Mouse (Mus musculus) heart, embryonic 15.5 days (tissue): ENCODE data around the gene Cdh23. TPM values are rescaled to one million over a fixed set of nuclear protein-coding genes. Genes with fewer than 3 reads are reported as not detected.

Experiments
- ATAC-seq: fragments of 200-750 bp; cut with Nextera tagmentation; replicated peaks from 2 replicates; pipeline ENCODE4 v1.8.0; 2017; ENCODE audit warnings: low read depth, moderate TSS enrichment; ENCODE audit not compliant: insufficient number of reproducible peaks, insufficient read depth, low FRiP score
- H3K27ac ChIP-seq: fragments of 300-500 bp; sonication (generic); 2 replicates; pipeline ENCODE4 v1.5.1; 2015; ENCODE audit warnings: mild to moderate bottlenecking, inconsistent platforms
- H3K27me3 ChIP-seq: fragments of 300-500 bp; sonication (generic); 2 replicates; pipeline ENCODE4 v1.6.1; 2015; ENCODE audit warnings: inconsistent platforms
- H3K36me3 ChIP-seq: fragments of 300-500 bp; sonication (generic); 2 replicates; pipeline ENCODE4 v1.6.1; 2015; ENCODE audit warnings: mild to moderate bottlenecking, inconsistent platforms
- H3K4me1 ChIP-seq: fragments of 300-500 bp; sonication (generic); replicated peaks from 2 replicates; pipeline ENCODE4 v1.6.1; 2015; ENCODE audit warnings: inconsistent platforms
- H3K4me2 ChIP-seq: fragments of 300-500 bp; sonication (generic); 2 replicates; pipeline ENCODE4 v1.6.1; 2015; ENCODE audit warnings: inconsistent platforms, mild to moderate bottlenecking, moderate library complexity
- H3K4me3 ChIP-seq: fragments of 300-500 bp; sonication (generic); 2 replicates; pipeline ENCODE4 v1.5.1; 2015; ENCODE audit warnings: mild to moderate bottlenecking, inconsistent platforms
- H3K9ac ChIP-seq: fragments of 300-500 bp; sonication (generic); 2 replicates; pipeline ENCODE4 v1.6.1; 2015; ENCODE audit warnings: mild to moderate bottlenecking, inconsistent platforms
- H3K9me3 ChIP-seq: fragments of 300-500 bp; sonication (generic); replicated peaks from 2 replicates; pipeline ENCODE4 v1.6.1; 2016; ENCODE audit warnings: inconsistent platforms
- WGBS: fragments of 180-500 bp; shearing (Covaris S2); methylation state at CpG from one replicate; pipeline ENCODE4 v1.1.7; 2015; ENCODE audit warnings: mixed read lengths; 5-methylcytosine and 5-hydroxymethylcytosine counted together
- polyA plus RNA-seq: library from polyadenylated mRNA; unstranded; fragments of >200 nt; fragmentation: Nextera tagmentation; extraction: Ambion mirVana; gene quantifications from 2 replicates; pipeline ENCODE4 v1.2.1, GENCODE M21; 2015

The Cdh23 gene
- polyA plus RNA-seq, 1 experiment from 2014 or later: 0.50 TPM

DNA sequence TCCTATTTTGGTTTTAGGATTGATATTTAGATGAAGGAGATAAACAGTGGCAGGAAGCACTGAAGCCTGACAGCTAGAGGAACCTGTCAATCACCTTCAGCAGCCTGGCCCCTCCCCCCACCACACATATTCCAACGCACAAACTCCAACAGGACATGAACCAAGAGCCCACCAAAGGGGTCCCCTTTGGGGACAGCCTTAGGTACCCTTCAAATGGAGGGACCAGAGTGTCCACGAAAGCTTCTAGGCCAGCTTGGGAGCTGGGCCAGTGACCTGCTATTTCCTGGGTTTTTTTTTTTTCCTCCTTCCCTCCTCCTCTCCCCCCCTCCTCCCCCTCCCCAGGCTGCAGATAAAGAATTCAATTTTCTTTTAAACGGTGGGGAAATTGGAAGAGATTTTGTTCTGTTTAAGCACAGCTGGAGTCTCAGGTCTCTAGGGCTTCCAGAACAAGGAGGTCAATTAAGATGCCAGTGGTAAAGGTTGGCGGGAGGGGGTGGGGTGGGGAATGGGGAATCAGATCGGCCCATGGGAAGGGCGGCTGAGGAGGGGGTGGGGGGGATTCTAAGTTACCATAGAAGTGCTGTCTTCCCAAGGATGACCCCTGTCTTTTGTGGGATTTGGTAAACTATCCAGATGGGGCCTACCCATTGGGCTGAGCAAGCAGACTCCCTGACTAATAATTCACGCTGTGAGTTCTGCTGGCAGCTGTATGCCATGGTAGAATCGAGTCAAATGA, 239.5 kb downstream of the Cdh23 start:
- Histone ChIP-seq H3K9me3 (no peaks in the 10 kb centered on the region), H3K4me1 (no peaks in the 10 kb centered on the region), H3K9ac (no peak overlapping the region), H3K27ac (no peak overlapping the region), H3K36me3 (no peaks in the 10 kb centered on the region), H3K4me2 (no peak overlapping the region), H3K27me3 (no peaks in the 10 kb centered on the region), H3K4me3 (no peak overlapping the region)
- ATAC-seq: no peak
- WGBS: 29% methylated on average over 8 of the region's 8 CpGs

DNA sequence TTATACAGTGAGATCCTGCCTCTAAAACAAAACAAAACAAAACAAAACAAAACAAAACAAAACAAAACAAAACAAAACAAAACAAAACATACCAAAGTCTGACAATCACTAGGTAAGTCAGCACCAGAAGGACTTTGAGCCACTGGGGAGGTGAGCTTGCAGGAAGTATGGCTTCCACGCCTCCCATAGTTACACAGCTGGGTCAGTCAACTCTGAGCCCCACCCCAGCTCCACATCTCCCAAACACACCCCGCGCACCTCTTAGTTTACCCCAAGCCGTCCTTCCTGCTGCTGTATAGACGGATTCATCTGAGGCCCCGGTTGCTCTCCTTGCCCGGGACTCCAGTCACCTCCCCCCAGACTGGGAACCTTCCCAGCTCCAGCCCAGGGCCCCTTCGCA, 241.1 kb downstream of the Cdh23 start:
- Histone ChIP-seq H3K4me2 (no peak overlapping the region), H3K9ac (no peak overlapping the region), H3K4me1 (no peaks in the 10 kb centered on the region), H3K9me3 (no peaks in the 10 kb centered on the region), H3K36me3 (no peaks in the 10 kb centered on the region), H3K4me3 (no peak overlapping the region), H3K27me3 (no peaks in the 10 kb centered on the region), H3K27ac (no peak overlapping the region)
- no peak for ATAC-seq
- 86% methylated on average over 8 of the region's 8 CpGs for WGBS

DNA sequence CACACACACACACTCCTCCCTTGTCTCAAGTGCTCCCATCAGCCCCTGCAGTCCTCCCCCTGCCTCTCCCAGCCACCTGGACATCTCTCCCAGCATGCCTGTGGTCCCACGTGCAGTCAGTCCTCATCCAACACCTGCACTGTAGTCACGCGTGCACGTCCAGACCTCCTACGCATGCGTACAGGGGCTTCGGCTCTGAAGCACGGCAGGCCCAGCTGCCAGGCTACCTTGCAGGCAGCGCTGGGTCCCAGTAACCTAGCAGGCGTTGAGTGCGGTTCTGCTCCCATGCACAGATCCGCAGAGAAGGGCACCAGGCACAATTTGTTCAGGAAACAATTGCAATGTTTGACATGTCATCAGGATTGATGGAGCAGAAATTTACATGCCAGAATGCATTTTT, 249.1 kb downstream of the Cdh23 start:
- H3K9ac ChIP-seq: no peak overlapping the region
- WGBS: 81% methylated on average over 12 of the region's 12 CpGs
- no peak overlapping the region for H3K4me2 ChIP-seq
- H3K27ac ChIP-seq: no peak overlapping the region
- H3K4me1 ChIP-seq: no peaks in the 10 kb centered on the region
- H3K4me3 ChIP-seq: no peak overlapping the region
- H3K27me3 ChIP-seq: 0 out of 2 replicates have a peak, but pooled peaks cover 7% of the 10 kb centered on the region
- no peak for ATAC-seq
- no peaks in the 10 kb centered on the region for H3K9me3 ChIP-seq
- no peaks in the 10 kb centered on the region for H3K36me3 ChIP-seq

DNA sequence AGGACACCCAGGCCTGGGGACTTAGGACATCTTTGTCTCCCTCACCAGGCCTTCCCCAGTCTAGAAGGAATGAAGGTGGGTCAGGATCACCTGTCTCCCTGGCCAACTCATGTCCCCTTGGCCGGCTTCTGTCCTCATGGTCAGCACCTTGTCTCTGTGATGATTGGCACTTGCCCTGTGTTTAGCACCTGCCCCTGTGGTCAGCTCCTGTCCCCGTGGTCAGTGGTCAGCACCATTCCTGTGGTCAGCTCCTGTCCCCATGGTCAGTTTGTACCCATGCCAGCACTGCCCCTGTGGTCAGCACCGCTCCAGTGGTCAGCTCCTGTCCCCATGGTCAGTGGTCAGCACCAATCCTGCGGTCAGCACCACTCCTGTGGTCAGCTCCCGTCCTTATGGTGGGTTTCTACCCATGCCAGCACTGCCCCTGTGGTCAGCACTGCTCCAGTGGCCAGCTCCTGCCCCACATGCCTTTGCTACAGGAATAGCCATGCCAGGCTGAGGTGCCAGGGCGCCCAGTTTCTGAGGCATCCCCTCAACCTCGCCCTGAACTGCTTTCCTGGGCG, 251.2 kb downstream of the Cdh23 start:
- Histone ChIP-seq H3K9me3 (no peaks in the 10 kb centered on the region), H3K9ac (no peak overlapping the region), H3K4me1 (no peaks in the 10 kb centered on the region), H3K4me2 (no peak overlapping the region), H3K27me3 (0 out of 2 replicates have a peak, but pooled peaks cover 7% of the 10 kb centered on the region), H3K36me3 (no peaks in the 10 kb centered on the region), H3K27ac (no peak overlapping the region), H3K4me3 (no peak overlapping the region)
- no peak; the same call in 1 of the 2 replicates for ATAC-seq
- WGBS: 63% methylated on average over 8 of the region's 8 CpGs

DNA sequence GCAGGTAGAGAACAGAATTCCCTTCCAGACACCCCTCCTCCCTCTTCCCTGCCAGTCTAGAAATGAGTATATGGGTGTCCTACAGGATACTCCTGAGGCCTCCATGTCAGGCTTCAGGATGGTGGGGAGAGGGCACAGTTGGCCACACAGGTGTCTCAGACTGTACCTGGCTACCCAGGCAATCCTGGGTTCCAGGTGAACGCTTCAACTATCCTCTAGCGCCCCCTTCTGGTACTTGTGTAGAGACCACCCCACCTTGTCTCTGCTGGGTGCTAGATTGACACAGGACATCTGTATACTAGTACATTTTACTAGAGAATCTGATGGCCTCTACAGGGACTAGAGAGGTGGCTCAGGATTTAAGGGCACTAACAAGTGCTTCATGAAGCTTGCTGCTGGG, 253.2 kb downstream of the Cdh23 start:
- WGBS: 3% methylated on average over 2 of the region's 2 CpGs
- ATAC-seq: no peak
- Histone ChIP-seq H3K36me3 (no peaks in the 10 kb centered on the region), H3K9me3 (no peaks in the 10 kb centered on the region), H3K27me3 (0 out of 2 replicates have a peak, but pooled peaks cover 5% of the 10 kb centered on the region), H3K4me3 (no peak overlapping the region), H3K4me1 (no peaks in the 10 kb centered on the region), H3K9ac (no peak overlapping the region), H3K27ac (no peak overlapping the region), H3K4me2 (no peak overlapping the region)

DNA sequence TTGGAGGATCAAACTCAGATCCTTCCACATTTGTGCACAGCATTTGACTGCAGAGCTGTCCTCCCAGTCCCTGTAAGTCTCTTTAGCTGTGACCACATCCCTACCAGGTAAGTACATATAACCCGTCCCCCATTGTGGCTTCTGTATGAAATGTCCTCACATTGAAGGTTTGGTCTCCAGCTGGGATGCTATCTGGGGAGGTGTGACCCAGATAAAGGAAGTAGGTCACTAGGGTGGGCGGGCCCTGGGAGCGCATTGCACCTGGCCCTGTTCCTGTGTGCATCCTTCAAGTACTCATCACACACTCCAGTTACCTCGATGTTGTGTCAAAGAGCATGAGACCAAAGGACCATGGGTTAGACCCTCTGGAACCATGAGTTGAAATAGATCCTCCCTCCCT, 254.0 kb downstream of the Cdh23 start:
- Histone ChIP-seq H3K4me2 (no peak overlapping the region), H3K9me3 (no peaks in the 10 kb centered on the region), H3K4me1 (no peaks in the 10 kb centered on the region), H3K9ac (no peak overlapping the region), H3K27me3 (0 out of 2 replicates have a peak, but pooled peaks cover 5% of the 10 kb centered on the region), H3K27ac (no peak overlapping the region), H3K4me3 (no peak overlapping the region), H3K36me3 (no peaks in the 10 kb centered on the region)
- WGBS: 81% methylated on average over 4 of the region's 4 CpGs
- ATAC-seq: no peak

DNA sequence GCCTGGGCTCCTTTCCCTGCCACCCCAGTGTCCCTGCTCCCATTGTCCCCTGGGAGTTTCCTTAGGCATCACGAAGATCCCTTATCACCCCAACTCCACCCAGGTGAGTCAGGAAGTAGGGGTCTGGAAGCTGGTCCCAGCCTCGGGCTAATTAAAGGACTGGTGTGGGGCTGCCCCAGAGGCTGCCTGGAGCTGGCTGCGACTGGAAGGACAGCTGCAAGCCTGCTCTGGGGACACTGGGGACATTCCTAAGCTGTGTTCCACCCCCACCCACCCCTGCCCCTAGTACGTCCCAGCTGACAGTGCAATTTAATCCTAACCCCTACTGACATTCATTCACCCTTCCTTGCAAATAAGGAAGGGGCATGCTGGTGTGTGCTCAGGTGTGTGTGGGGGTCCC, 263.6 kb downstream of the Cdh23 start:
- no peak for ATAC-seq
- H3K27ac ChIP-seq: no peak overlapping the region
- H3K27me3 ChIP-seq: peaks cover 29% of the 10 kb centered on the region
- no peak overlapping the region for H3K9ac ChIP-seq
- no peaks in the 10 kb centered on the region for H3K4me1 ChIP-seq
- 19% methylated on average over 4 of the region's 4 CpGs for WGBS
- H3K4me3 ChIP-seq: no peak overlapping the region
- H3K36me3 ChIP-seq: no peaks in the 10 kb centered on the region
- no peak overlapping the region for H3K4me2 ChIP-seq
- no peaks in the 10 kb centered on the region for H3K9me3 ChIP-seq

DNA sequence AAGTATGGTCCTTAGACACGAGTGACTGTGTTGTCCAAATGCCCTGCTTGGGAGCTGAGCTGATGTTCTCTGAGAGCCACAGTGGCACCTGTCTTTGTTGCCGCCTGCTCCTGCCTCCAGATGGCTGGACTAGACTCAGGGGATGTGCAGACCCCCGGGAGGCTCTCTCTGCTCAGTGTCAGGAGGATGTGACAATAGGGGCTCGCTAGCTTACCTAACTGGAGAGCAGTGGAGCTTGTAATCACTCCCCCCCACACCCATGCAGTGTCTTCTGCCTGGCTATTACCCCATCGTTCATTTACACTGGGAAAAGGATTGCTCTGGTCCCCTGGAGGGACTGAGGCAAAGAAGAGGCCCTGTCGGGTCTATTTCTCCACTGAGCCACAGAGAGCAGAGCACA, 265.7 kb downstream of the Cdh23 start:
- H3K4me2 ChIP-seq: no peak overlapping the region
- peaks cover 18% of the 10 kb centered on the region; the same call in 1 of the 2 replicates for H3K27me3 ChIP-seq
- H3K4me1 ChIP-seq: no peaks in the 10 kb centered on the region
- 54% methylated on average over 6 of the region's 6 CpGs for WGBS
- H3K9ac ChIP-seq: no peak overlapping the region
- ATAC-seq: no peak
- H3K27ac ChIP-seq: no peak overlapping the region
- no peaks in the 10 kb centered on the region for H3K36me3 ChIP-seq
- H3K9me3 ChIP-seq: 0 out of 2 replicates have a peak, but pooled peaks cover under 1% of the 10 kb centered on the region
- no peak overlapping the region for H3K4me3 ChIP-seq

DNA sequence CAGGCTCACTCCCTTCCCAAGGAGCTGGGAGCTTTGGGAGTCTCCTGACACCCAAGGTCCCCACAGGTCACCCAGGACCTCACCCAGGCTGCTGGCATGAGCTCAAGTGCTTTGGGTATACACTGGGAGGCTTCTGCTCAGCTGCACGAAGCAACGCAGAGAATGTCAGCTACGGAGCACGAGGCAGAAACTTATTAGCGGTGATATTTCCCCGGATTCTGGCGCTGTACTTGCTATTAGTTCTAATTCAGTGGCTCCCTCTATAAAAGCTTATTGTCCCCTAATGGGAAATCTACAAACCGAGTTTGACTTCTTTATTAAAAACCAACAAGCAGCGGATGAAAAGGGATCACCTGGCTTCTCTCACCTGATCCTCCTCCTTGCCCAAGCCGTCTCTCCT, 266.3 kb downstream of the Cdh23 start:
- 0 out of 2 replicates have a peak, but pooled peaks cover 3% of the 10 kb centered on the region for H3K9me3 ChIP-seq
- no peak overlapping the region for H3K27ac ChIP-seq
- no peak overlapping the region for H3K9ac ChIP-seq
- ATAC-seq: no peak
- H3K4me2 ChIP-seq: no peak overlapping the region
- peaks cover 18% of the 10 kb centered on the region; the same call in 1 of the 2 replicates for H3K27me3 ChIP-seq
- H3K4me1 ChIP-seq: no peaks in the 10 kb centered on the region
- H3K36me3 ChIP-seq: no peaks in the 10 kb centered on the region
- no peak overlapping the region for H3K4me3 ChIP-seq
- 80% methylated on average over 10 of the region's 10 CpGs for WGBS

DNA sequence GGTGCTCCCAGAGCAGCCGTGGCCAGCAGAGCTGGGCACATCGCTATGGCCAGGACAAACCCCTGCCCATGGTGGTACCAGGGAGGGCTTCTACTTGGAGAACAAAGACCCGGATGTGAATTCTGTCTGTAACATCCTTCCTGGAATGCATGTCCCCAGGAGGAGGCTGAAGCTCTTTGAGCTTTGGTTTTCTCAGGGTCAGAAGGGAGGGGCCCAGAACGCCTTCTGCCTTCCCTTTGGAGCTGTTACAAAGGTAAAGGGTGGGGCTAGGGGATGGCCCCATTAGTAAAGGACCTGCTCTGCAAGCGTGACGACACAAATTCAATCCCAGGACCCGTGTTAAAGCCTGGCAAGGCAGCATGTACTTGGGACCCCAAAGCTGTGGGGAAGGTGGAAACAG, 273.5 kb downstream of the Cdh23 start:
- Histone ChIP-seq H3K9ac (no peak overlapping the region), H3K4me3 (no peak overlapping the region), H3K36me3 (no peaks in the 10 kb centered on the region), H3K4me1 (no peaks in the 10 kb centered on the region), H3K4me2 (no peak overlapping the region), H3K9me3 (0 out of 2 replicates have a peak, but pooled peaks cover 3% of the 10 kb centered on the region), H3K27ac (no peak overlapping the region), H3K27me3 (no peaks in the 10 kb centered on the region)
- ATAC-seq: no peak
- 69% methylated on average over 7 of the region's 7 CpGs for whole genome bisulfite sequencing

DNA sequence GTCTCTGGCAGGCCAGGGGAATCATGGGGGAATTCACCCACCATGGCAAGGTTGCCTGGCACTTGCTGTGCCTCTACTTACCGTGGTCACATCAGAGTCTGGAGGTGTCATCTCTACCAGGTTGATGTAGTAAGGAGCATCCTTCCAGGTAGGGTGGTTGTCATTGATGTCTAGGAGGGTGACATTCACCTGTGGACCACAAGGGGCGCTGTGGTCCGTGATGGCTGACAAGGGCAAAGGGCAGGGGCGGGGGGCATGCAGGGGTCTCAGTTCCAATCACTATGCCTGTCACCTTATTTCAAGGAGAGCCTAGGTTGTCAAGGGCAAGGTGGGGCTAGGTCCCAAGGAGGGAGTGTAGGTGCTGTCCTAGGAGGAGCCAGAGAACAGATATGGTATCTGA, 276.7 kb downstream of the Cdh23 start:
- no peak overlapping the region for H3K4me3 ChIP-seq
- WGBS: 28% methylated on average over 4 of the region's 4 CpGs
- no peaks in the 10 kb centered on the region for H3K9me3 ChIP-seq
- H3K9ac ChIP-seq: no peak overlapping the region
- ATAC-seq: no peak
- H3K4me2 ChIP-seq: no peak overlapping the region
- no peak overlapping the region for H3K27ac ChIP-seq
- no peaks in the 10 kb centered on the region; the same call in 1 of the 2 replicates for H3K27me3 ChIP-seq
- no peaks in the 10 kb centered on the region for H3K36me3 ChIP-seq
- no peaks in the 10 kb centered on the region for H3K4me1 ChIP-seq

DNA sequence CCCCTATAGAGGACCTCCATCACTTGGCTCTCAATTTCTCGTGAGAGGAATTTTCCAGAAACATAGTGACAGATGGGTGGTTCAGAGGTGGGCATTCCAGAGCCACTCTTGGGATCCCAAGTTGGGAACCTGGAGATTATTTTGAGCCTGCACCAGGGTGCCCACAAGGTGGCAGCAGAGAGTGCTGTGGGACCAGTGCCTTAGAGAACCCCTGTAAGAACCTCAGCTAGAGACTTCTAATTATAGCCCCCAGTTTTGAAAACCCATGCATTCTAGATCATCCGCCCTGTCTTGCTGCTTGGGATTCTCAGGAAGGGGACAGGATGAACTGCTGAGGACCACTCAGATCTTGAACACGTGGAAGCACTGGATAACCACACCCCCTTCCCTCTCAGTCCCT, 278.2 kb downstream of the Cdh23 start:
- no peaks in the 10 kb centered on the region for H3K4me1 ChIP-seq
- H3K4me3 ChIP-seq: no peak overlapping the region
- no peak overlapping the region for H3K9ac ChIP-seq
- H3K36me3 ChIP-seq: no peaks in the 10 kb centered on the region
- 13% methylated on average over 3 of the region's 3 CpGs for WGBS
- H3K4me2 ChIP-seq: no peak overlapping the region
- no peak overlapping the region for H3K27ac ChIP-seq
- H3K9me3 ChIP-seq: no peaks in the 10 kb centered on the region
- ATAC-seq: no peak
- H3K27me3 ChIP-seq: peaks cover 9% of the 10 kb centered on the region
